Mouse (Mus musculus): ENCODE measurements around the gene Csdc2. TPM values are rescaled to one million over a fixed set of nuclear protein-coding genes. Genes with fewer than 3 reads are reported as not detected.
"Not testable (repeated sequence)": the region's sequence is repeated elsewhere in the genome, so short reads cannot be mapped to it uniquely, and the experiment has no call there.

Gene Csdc2
- polyA plus RNA-seq, 1 experiment from 2014 or later, result 20.9 TPM

DNA sequence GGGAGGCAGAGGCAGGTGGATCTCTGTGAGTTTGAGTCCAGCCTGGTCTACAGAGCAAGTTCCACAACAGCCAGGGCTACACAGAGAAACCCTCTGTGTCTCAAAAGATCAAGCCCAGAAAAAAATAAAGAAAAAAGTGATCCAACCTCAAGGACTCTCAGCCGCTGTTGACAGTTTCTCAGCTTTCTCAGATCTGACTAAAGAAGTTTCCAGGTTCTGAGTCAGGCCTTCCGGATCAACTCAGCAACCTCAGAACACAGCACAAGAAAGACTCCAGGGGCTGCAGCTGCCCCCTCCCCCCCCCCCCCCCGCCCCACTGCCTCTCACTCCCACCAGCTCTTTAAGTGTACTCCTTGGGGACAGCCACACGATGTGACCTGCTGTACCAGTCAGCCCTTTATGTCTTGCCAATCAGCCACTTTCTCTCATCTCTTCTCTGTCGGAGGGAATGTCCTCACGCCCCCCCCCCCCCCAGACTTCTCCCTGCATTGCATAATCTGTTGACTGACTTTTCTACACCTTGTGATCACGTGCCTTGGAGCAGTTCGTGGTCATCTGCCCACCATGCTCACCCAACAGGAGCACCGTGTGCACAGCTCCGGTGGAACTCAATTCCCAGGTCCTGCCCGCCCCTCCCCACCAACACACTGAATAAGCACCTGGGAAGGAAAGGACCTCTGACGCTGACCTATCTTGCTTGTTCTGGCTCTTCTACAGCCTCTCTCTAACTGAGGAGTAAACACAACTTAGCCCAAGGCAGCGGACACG, 29.7 kb downstream of the Csdc2 start:
- no peak for ATAC-seq (ENCODE audit: low read depth)
- H3K9ac ChIP-seq (ENCODE audit: low read depth, low read length), result no peak overlapping the region
- H3K4me1 ChIP-seq (ENCODE audit: control insufficient read depth, insufficient read depth, low read length), result no peaks in the 10 kb centered on the region
- no peak overlapping the region for H3K4me3 ChIP-seq (ENCODE audit: low read depth, low read length)
- no peaks in the 10 kb centered on the region for H3K9me3 ChIP-seq (ENCODE audit: control insufficient read depth, low read length)
- H3K36me3 ChIP-seq (ENCODE audit: control insufficient read depth, insufficient read depth, low read length), result no peaks in the 10 kb centered on the region
- DNase-seq (ENCODE audit: low spot score), result no peak
- 82% methylated on average over 12 of the region's 14 CpGs for WGBS
- H3K27ac ChIP-seq (replicated peaks; ENCODE audit: low read depth, low read length), result no peak overlapping the region
- H3K4me2 ChIP-seq (ENCODE audit: low read depth, low read length), result no peak overlapping the region
- H3K27me3 ChIP-seq (replicated peaks; ENCODE audit: control insufficient read depth, insufficient read depth, low read length), result no peaks in the 10 kb centered on the region

DNA sequence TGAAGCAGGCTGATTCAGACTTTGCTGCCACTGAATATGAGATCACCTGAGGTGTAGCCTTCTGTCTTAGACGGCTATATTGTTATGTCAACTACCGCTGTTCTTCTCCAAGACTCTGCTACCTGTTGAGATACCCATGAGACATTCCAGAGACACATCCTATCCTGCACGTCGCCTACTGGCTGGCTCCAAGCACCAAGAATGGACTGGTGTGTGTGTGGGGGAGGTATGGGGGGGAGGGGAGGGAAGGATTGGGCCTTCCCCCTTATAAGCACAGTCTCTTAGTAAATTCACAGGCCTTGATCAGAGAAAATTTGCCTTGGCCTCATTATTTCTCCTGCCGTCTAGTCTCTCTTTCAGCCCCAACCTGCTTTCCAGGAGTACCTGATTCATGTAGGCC, 31.3 kb downstream of the Csdc2 start:
- ATAC-seq (ENCODE audit: low read depth) (no peak), DNase-seq (ENCODE audit: low spot score) (no peak)
- H3K27ac ChIP-seq (replicated peaks; ENCODE audit: low read depth, low read length), result no peak overlapping the region
- H3K4me1 ChIP-seq (ENCODE audit: control insufficient read depth, insufficient read depth, low read length), result no peaks in the 10 kb centered on the region
- H3K27me3 ChIP-seq (replicated peaks; ENCODE audit: control insufficient read depth, insufficient read depth, low read length), result no peaks in the 10 kb centered on the region
- no peak overlapping the region for H3K4me3 ChIP-seq (ENCODE audit: low read depth, low read length)
- 85% methylated on average over 5 of the region's 5 CpGs for WGBS
- no peak overlapping the region for H3K9ac ChIP-seq (ENCODE audit: low read depth, low read length)
- no peak overlapping the region for H3K4me2 ChIP-seq (ENCODE audit: low read depth, low read length)
- H3K9me3 ChIP-seq (ENCODE audit: control insufficient read depth, low read length), result peaks cover 5% of the 10 kb centered on the region; the same call in 1 of the 2 replicates
- H3K36me3 ChIP-seq (ENCODE audit: control insufficient read depth, insufficient read depth, low read length), result no peaks in the 10 kb centered on the region

DNA sequence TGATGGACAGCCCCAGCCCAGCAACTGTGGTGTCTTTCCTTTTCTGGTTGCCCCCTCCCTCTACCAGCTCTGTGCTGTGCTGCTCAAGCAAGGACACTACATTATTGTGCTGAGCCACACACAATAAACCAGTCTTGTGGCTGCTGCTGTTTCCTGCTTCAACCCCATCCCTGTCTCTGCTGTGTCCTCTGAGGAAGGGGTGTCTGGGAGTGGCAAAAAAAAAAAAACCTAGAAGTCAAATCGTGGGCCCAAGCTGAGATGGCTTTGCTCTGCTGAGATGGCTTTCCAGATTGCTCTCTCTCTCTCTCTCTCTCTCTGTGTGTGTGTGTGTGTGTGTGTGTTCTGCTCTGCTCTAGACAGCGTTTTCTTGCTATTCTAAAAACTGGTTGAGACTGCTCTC, 31.9 kb downstream of the Csdc2 start:
- no peak for DNase-seq (ENCODE audit: low spot score)
- ATAC-seq (ENCODE audit: low read depth), result no peak
- Histone ChIP-seq H3K4me2 (ENCODE audit: low read depth, low read length) (no peak overlapping the region), H3K27me3 (replicated peaks; ENCODE audit: control insufficient read depth, insufficient read depth, low read length) (no peaks in the 10 kb centered on the region), H3K27ac (replicated peaks; ENCODE audit: low read depth, low read length) (no peak overlapping the region), H3K36me3 (ENCODE audit: control insufficient read depth, insufficient read depth, low read length) (no peaks in the 10 kb centered on the region), H3K9me3 (ENCODE audit: control insufficient read depth, low read length) (peaks cover 8% of the 10 kb centered on the region), H3K4me3 (ENCODE audit: low read depth, low read length) (no peak overlapping the region), H3K9ac (ENCODE audit: low read depth, low read length) (no peak overlapping the region), H3K4me1 (ENCODE audit: control insufficient read depth, insufficient read depth, low read length) (no peaks in the 10 kb centered on the region)
- 57% methylated on average over 2 of the region's 2 CpGs for WGBS

- peak; percentile 42 for DNase-seq (ENCODE audit: low spot score)
- H3K9ac ChIP-seq (ENCODE audit: low read depth, low read length), result no peak overlapping the region
- no peak overlapping the region for H3K27ac ChIP-seq (replicated peaks; ENCODE audit: low read depth, low read length)
- no peaks in the 10 kb centered on the region for H3K36me3 ChIP-seq (ENCODE audit: control insufficient read depth, insufficient read depth, low read length)
- H3K4me3 ChIP-seq (ENCODE audit: low read depth, low read length), result no peak overlapping the region
- H3K4me1 ChIP-seq (ENCODE audit: control insufficient read depth, insufficient read depth, low read length), result no peaks in the 10 kb centered on the region
- peaks cover 8% of the 10 kb centered on the region for H3K9me3 ChIP-seq (ENCODE audit: control insufficient read depth, low read length)
- no peak for ATAC-seq (ENCODE audit: low read depth)
- no peaks in the 10 kb centered on the region for H3K27me3 ChIP-seq (replicated peaks; ENCODE audit: control insufficient read depth, insufficient read depth, low read length)
- H3K4me2 ChIP-seq (ENCODE audit: low read depth, low read length), result no peak overlapping the region
- WGBS, result 52% methylated on average over 7 of the region's 7 CpGs
Observed at GRCm38 (mm10) chr15:81969173-81969572, 32.6 kb downstream of the Csdc2 start.

DNA sequence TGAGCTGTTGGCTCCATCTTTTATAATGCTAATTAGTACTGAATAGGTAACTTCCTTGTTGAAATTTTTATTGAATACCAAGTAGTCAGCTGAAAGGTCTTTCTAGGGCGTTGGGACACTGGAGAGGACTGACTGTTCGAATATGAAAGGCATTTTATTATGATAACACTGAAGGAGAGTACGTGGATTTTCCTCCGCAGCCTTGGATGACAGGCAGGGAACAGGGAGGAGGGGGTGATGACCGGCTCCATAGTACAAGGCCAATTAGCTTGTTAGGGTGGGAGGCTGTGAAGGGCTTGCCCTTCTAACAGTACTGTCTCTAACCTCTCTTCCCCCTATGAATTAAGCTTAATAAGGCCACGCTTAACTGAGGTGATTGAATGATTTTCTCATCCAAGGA, 33.1 kb downstream of the Csdc2 start:
- H3K27ac ChIP-seq (replicated peaks; ENCODE audit: low read depth, low read length); H3K4me1 ChIP-seq (ENCODE audit: control insufficient read depth, insufficient read depth, low read length); H3K36me3 ChIP-seq (ENCODE audit: control insufficient read depth, insufficient read depth, low read length); DNase-seq (ENCODE audit: low spot score); H3K4me2 ChIP-seq (ENCODE audit: low read depth, low read length); H3K27me3 ChIP-seq (replicated peaks; ENCODE audit: control insufficient read depth, insufficient read depth, low read length); ATAC-seq (ENCODE audit: low read depth); H3K9me3 ChIP-seq (ENCODE audit: control insufficient read depth, low read length); H3K9ac ChIP-seq (ENCODE audit: low read depth, low read length); H3K4me3 ChIP-seq (ENCODE audit: low read depth, low read length): not testable (repeated sequence)
- 72% methylated on average over 6 of the region's 6 CpGs for WGBS

DNA sequence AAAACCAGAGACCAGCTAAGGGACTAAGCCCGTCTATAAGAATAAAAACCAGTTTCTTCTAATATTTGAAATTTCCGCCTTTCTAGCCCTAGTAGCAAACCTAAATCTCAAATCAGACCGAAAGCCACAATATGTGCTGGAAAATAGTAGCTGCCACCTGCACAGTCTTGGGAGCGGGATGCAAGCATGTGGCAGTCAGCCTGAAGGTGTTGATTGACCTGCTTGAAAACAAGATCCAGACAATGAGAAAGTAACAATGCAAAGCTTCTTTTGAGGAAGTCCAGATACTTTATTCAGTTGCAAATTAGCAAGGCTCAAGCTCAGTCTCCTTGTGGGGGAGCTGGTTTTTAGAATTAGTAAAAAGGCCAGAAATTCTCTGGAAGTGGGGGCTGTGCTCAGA, 33.9 kb downstream of the Csdc2 start:
- DNase-seq (ENCODE audit: low spot score); H3K9ac ChIP-seq (ENCODE audit: low read depth, low read length); H3K4me2 ChIP-seq (ENCODE audit: low read depth, low read length); H3K9me3 ChIP-seq (ENCODE audit: control insufficient read depth, low read length); H3K4me1 ChIP-seq (ENCODE audit: control insufficient read depth, insufficient read depth, low read length); H3K27me3 ChIP-seq (replicated peaks; ENCODE audit: control insufficient read depth, insufficient read depth, low read length); H3K27ac ChIP-seq (replicated peaks; ENCODE audit: low read depth, low read length); H3K4me3 ChIP-seq (ENCODE audit: low read depth, low read length); H3K36me3 ChIP-seq (ENCODE audit: control insufficient read depth, insufficient read depth, low read length); ATAC-seq (ENCODE audit: low read depth): not testable (repeated sequence)
- WGBS, result 90% methylated on average over 4 of the region's 4 CpGs

GRCm38 (mm10) chr15:81975156-81975555, 38.6 kb downstream of the Csdc2 start:
- H3K27me3 ChIP-seq (replicated peaks; ENCODE audit: control insufficient read depth, insufficient read depth, low read length); H3K9ac ChIP-seq (ENCODE audit: low read depth, low read length); ATAC-seq (ENCODE audit: low read depth); H3K27ac ChIP-seq (replicated peaks; ENCODE audit: low read depth, low read length); H3K4me2 ChIP-seq (ENCODE audit: low read depth, low read length); H3K9me3 ChIP-seq (ENCODE audit: control insufficient read depth, low read length); DNase-seq (ENCODE audit: low spot score); H3K4me3 ChIP-seq (ENCODE audit: low read depth, low read length); H3K4me1 ChIP-seq (ENCODE audit: control insufficient read depth, insufficient read depth, low read length); H3K36me3 ChIP-seq (ENCODE audit: control insufficient read depth, insufficient read depth, low read length): not testable (repeated sequence)
- WGBS, result 94% methylated on average over 8 of the region's 8 CpGs

DNA sequence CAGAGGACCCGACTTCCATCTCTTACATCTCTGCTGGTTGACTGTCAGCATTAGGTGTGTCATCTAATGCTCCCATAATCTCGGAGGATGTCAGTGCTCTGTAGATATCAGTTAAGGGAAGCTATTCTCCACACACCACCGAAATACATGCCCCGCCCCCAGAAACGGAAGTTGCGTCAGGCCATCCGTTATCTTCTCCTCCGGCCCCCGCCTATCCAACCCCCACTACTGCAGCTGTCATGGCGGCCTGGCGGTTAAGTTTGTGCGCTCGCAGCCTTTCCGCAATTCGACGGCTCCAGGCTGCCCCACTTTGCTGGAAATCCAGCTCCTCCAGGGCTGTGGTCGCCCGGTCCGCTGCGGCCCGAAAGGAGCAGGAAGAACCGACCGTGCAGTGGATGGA, 43.8 kb downstream of the Csdc2 start, which contains the start of gene 1700029P11Rik:
Gene 1700029P11Rik, plus strand, starts transcription at position 220 of the 400 bp plus-strand sequence.
- H3K4me3 ChIP-seq (ENCODE audit: low read depth, low read length), result no peak within 1 kb of the TSS
- H3K9me3 ChIP-seq (ENCODE audit: control insufficient read depth, low read length), result no peaks in the 10 kb centered on the region
- H3K9ac ChIP-seq (ENCODE audit: low read depth, low read length), result no peak within 1 kb of the TSS
- no peak for DNase-seq (ENCODE audit: low spot score)
- 96% methylated on average over 20 of the region's 23 CpGs for WGBS
- no peak within 1 kb of the TSS for H3K4me2 ChIP-seq (ENCODE audit: low read depth, low read length)
- ATAC-seq (ENCODE audit: low read depth), result no peak
- H3K27ac ChIP-seq (replicated peaks; ENCODE audit: low read depth, low read length), result no peak within 1 kb of the TSS
- no peaks in the 10 kb centered on the region for H3K36me3 ChIP-seq (ENCODE audit: control insufficient read depth, insufficient read depth, low read length)
- no peaks in the 10 kb centered on the region for H3K27me3 ChIP-seq (replicated peaks; ENCODE audit: control insufficient read depth, insufficient read depth, low read length)
- H3K4me1 ChIP-seq (ENCODE audit: control insufficient read depth, insufficient read depth, low read length), result no peaks in the 10 kb centered on the region

GRCm38 (mm10) chr15:81982173-81982572, 45.6 kb downstream of the Csdc2 start:
- Histone ChIP-seq H3K27me3 (replicated peaks; ENCODE audit: control insufficient read depth, insufficient read depth, low read length) (no peaks in the 10 kb centered on the region), H3K36me3 (ENCODE audit: control insufficient read depth, insufficient read depth, low read length) (no peaks in the 10 kb centered on the region), H3K4me1 (ENCODE audit: control insufficient read depth, insufficient read depth, low read length) (no peaks in the 10 kb centered on the region), H3K9ac (ENCODE audit: low read depth, low read length) (no peak overlapping the region), H3K4me2 (ENCODE audit: low read depth, low read length) (no peak overlapping the region), H3K9me3 (ENCODE audit: control insufficient read depth, low read length) (no peaks in the 10 kb centered on the region), H3K4me3 (ENCODE audit: low read depth, low read length) (no peak overlapping the region), H3K27ac (replicated peaks; ENCODE audit: low read depth, low read length) (no peak overlapping the region)
- no peak for DNase-seq (ENCODE audit: low spot score)
- no peak for ATAC-seq (ENCODE audit: low read depth)
- 50% methylated on average over 1 of the region's 1 CpGs for WGBS
